Mouse (Mus musculus): ENCODE data around the gene Fancl. TPM values are rescaled to one million over a fixed set of nuclear protein-coding genes. Genes with fewer than 3 reads are reported as not detected.

The Fancl gene
- polyA plus RNA-seq, 1 experiment from 2014 or later = 28.2 TPM

DNA sequence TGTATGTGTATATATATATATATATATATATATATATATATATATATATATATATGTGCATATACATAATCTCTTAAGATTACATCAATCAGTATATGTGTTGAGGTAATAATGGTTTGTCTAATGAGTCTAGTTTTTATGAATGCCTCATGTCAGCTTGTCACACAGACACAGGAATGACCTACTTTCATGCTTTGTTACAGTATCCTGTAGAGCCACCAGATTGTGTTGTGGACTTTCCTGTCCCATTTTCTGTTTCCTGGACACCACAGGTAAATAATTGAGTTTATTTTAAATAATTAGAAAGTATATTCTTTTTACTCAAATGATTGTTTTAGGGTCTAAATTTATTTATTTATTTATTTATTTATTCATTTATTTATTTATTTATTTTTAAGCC lies 48.3 kb downstream of the Fancl start:
- no peaks in the 10 kb centered on the region for H3K36me3 ChIP-seq
- H3K9me3 ChIP-seq = no peaks in the 10 kb centered on the region
- H3K4me1 ChIP-seq = no peaks in the 10 kb centered on the region
- no peak overlapping the region for H3K4me3 ChIP-seq
- H3K27me3 ChIP-seq = no peaks in the 10 kb centered on the region
- no peak overlapping the region for H3K4me2 ChIP-seq
- H3K27ac ChIP-seq = no peak overlapping the region
- no peak for ATAC-seq (ENCODE audit: insufficient number of reproducible peaks, insufficient read depth, low FRiP score, low TSS enrichment, low read depth)
- H3K9ac ChIP-seq = no peak overlapping the region

DNA sequence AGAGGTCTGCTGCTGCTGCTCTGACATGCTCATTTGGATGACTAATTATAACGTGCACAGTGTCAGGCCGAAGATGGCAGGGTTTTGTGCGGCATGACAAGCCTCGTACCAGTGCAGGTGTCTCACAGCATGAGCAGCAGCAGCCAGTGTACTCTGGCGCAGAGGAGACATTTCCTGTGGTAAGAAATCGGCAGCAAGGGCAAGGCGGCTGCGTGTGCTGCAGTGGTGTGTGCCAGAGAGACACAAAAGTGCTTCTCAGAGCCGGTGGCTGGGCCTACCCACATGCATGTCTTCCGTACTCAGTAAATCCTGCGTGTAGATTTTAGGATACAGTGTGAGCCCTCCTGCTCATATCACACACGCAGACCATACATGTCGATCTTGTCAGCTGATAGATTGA lies 51.9 kb downstream of the Fancl start:
- Histone ChIP-seq H3K4me3 (no peak overlapping the region), H3K36me3 (no peaks in the 10 kb centered on the region), H3K4me2 (no peak overlapping the region), H3K9me3 (no peaks in the 10 kb centered on the region), H3K9ac (no peak overlapping the region), H3K27ac (no peak overlapping the region), H3K4me1 (no peaks in the 10 kb centered on the region), H3K27me3 (no peaks in the 10 kb centered on the region)
- no peak for ATAC-seq (ENCODE audit: insufficient number of reproducible peaks, insufficient read depth, low FRiP score, low TSS enrichment, low read depth)
- WGBS = 83% methylated on average over 13 of the region's 13 CpGs

DNA sequence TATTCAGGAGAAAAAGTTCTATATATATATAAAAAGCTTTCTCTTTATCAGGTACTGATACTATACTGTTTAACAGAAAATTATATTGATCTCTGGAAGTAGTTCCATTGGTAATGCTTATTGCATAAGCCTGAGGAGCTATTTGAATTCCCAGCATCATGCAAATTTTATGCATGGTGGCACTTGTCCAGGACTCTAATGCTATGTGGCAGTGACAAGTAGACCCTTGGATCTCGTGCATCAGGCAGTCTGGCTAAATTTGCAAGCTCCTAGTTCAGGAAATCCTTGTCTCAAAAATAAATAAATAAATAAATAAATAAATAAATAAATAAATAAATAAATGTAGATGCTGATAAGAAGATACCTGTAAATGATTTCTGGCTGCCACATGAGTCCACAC lies 55.2 kb downstream of the Fancl start:
- Histone ChIP-seq H3K4me2 (no peak overlapping the region), H3K4me3 (no peak overlapping the region), H3K27me3 (no peaks in the 10 kb centered on the region), H3K27ac (no peak overlapping the region), H3K9ac (no peak overlapping the region), H3K4me1 (no peaks in the 10 kb centered on the region), H3K9me3 (no peaks in the 10 kb centered on the region), H3K36me3 (no peaks in the 10 kb centered on the region; the same call in 1 of the 2 replicates)
- ATAC-seq (ENCODE audit: insufficient number of reproducible peaks, insufficient read depth, low FRiP score, low TSS enrichment, low read depth) = no peak
- 63% methylated on average over 1 of the region's 1 CpGs for WGBS

- H3K9me3 ChIP-seq = no peaks in the 10 kb centered on the region
- no peak overlapping the region for H3K9ac ChIP-seq
- no peaks in the 10 kb centered on the region for H3K4me1 ChIP-seq
- H3K36me3 ChIP-seq = peaks cover 6% of the 10 kb centered on the region; the same call in 1 of the 2 replicates
- no peak overlapping the region for H3K4me2 ChIP-seq
- no peak overlapping the region for H3K4me3 ChIP-seq
- no peak for ATAC-seq (ENCODE audit: insufficient number of reproducible peaks, insufficient read depth, low FRiP score, low TSS enrichment, low read depth)
- H3K27ac ChIP-seq = no peak overlapping the region
- H3K27me3 ChIP-seq = no peaks in the 10 kb centered on the region
These were observed 58.4 kb downstream of the Fancl start for GRCm38 (mm10) chr11:26444374-26444773.

DNA sequence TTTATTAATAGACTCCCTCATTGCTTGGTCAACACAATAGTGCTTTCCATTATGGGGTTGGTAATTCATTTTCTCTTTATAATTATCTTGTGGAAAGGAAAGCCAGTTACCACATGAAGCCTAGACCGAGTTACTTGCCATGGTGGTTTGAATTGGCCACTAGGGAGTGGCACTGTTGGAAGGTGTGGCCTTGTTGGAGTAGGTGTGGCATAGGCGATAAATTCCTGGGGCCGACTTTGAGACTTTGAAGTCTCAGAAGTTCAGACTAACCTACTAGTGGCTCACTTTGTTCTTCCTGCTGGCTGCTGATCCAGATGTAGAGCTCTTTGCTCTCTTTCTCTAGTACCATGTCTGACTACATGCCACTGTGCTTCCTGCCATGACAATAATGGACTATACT lies 63.9 kb downstream of the Fancl start:
- Histone ChIP-seq H3K27me3 (no peaks in the 10 kb centered on the region), H3K27ac (no peak overlapping the region), H3K4me2 (no peak overlapping the region), H3K4me1 (no peaks in the 10 kb centered on the region), H3K4me3 (no peak overlapping the region), H3K36me3 (peaks cover 6% of the 10 kb centered on the region; the same call in 1 of the 2 replicates), H3K9me3 (no peaks in the 10 kb centered on the region), H3K9ac (no peak overlapping the region)
- no peak for ATAC-seq (ENCODE audit: insufficient number of reproducible peaks, insufficient read depth, low FRiP score, low TSS enrichment, low read depth)
- 86% methylated on average over 3 of the region's 3 CpGs for WGBS

- Histone ChIP-seq H3K4me2 (no peak overlapping the region), H3K36me3 (peaks cover 6% of the 10 kb centered on the region; the same call in 1 of the 2 replicates), H3K27ac (no peak overlapping the region), H3K4me3 (no peak overlapping the region), H3K9ac (no peak overlapping the region), H3K9me3 (no peaks in the 10 kb centered on the region), H3K27me3 (no peaks in the 10 kb centered on the region), H3K4me1 (no peaks in the 10 kb centered on the region)
- 98% methylated on average over 1 of the region's 1 CpGs for WGBS
- no peak for ATAC-seq (ENCODE audit: insufficient number of reproducible peaks, insufficient read depth, low FRiP score, low TSS enrichment, low read depth)
These were observed 64.7 kb downstream of the Fancl start for GRCm38 (mm10) chr11:26450636-26451035.

DNA sequence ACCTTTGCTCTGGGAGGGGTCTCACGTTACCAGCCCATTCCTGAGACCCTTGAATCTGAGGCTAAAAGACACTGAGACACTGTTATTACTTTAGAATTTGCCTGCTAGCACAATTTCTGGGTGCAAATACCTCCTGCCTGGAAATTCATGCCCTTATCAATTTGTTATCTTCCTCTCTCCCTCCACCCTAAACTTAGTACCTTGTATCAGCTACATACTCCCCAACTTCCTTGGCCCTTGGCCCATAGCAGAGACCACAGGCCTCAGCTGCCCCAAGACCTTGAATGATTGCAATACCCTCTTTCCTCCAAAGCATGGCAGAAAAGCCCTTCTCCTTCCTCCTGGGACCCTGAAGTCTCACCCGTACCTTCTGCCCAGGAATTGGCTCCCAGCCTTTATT lies 65.3 kb downstream of the Fancl start:
- no peaks in the 10 kb centered on the region for H3K27me3 ChIP-seq
- H3K9me3 ChIP-seq = no peaks in the 10 kb centered on the region
- 67% methylated on average over 2 of the region's 2 CpGs for WGBS
- no peak overlapping the region for H3K9ac ChIP-seq
- no peaks in the 10 kb centered on the region for H3K4me1 ChIP-seq
- H3K4me2 ChIP-seq = no peak overlapping the region
- H3K4me3 ChIP-seq = no peak overlapping the region
- H3K36me3 ChIP-seq = peaks cover 6% of the 10 kb centered on the region; the same call in 1 of the 2 replicates
- ATAC-seq (ENCODE audit: insufficient number of reproducible peaks, insufficient read depth, low FRiP score, low TSS enrichment, low read depth) = no peak
- H3K27ac ChIP-seq = no peak overlapping the region

GRCm38 (mm10) chr11:26452693-26453092 lies 66.8 kb downstream of the Fancl start:
- H3K9me3 ChIP-seq = no peaks in the 10 kb centered on the region
- no peak overlapping the region for H3K27ac ChIP-seq
- H3K36me3 ChIP-seq = no peaks in the 10 kb centered on the region
- no peak for ATAC-seq (ENCODE audit: insufficient number of reproducible peaks, insufficient read depth, low FRiP score, low TSS enrichment, low read depth)
- WGBS = 84% methylated on average over 4 of the region's 4 CpGs
- no peak overlapping the region for H3K4me2 ChIP-seq
- no peaks in the 10 kb centered on the region for H3K4me1 ChIP-seq
- H3K27me3 ChIP-seq = no peaks in the 10 kb centered on the region
- no peak overlapping the region for H3K4me3 ChIP-seq
- no peak overlapping the region for H3K9ac ChIP-seq

DNA sequence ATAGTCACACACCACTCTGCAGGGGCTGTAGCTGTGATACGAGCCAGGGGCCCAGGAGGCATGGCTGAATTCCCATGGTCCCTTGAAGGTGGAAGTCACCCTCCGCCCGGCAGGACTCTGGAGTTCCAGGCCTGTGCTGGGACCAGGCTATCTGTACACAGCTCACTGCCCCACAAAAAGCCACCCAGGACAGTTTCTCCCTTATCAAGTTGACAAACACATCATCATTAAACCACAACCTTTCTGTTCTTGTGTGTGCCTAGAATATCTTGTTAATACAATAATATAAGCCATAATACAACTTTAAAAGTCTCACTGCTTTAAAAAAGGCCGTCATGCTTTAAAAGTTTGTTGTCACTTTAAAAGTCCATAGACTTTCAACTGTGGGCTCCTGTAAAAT lies 68.1 kb downstream of the Fancl start:
- WGBS = 87% methylated on average over 4 of the region's 4 CpGs
- Histone ChIP-seq H3K4me3 (no peak overlapping the region), H3K9ac (no peak overlapping the region), H3K4me2 (no peak overlapping the region), H3K36me3 (no peaks in the 10 kb centered on the region), H3K4me1 (no peaks in the 10 kb centered on the region), H3K9me3 (no peaks in the 10 kb centered on the region), H3K27me3 (no peaks in the 10 kb centered on the region), H3K27ac (no peak overlapping the region)
- ATAC-seq (ENCODE audit: insufficient number of reproducible peaks, insufficient read depth, low FRiP score, low TSS enrichment, low read depth) = no peak

DNA sequence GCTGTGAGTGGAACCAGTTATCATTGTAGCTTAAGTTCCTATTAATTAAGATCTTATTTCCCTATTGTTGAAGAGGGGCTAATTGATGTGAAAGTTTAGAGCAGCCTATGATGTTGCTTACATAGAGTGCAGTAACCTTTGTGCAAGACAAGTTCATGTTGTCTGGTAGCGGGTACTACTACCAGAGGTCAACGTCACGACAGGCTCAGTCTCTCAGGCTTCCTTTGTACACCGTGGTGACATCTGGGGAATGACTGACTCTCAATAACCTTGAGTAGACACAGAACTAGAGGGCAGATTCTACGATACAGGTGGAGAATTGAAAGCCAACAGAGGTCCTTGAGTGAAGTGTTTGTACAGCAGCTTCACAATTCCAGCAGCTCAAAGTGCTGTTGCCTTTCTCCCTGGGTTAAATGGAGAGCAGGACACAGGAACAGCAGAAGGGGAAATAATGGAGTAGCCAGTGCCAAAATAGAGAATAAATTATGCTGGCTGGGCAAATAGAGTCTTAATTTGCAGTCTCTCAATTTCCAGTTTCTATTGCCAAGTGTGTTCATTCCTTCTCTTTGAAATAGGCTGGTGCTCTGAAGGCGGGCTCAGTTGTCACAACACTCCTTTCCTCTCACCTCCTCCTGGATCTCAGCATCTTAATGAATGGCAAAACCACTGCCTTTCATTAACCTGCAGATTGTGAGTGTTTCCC lies 91.3 kb downstream of the Fancl start:
- Histone ChIP-seq H3K27ac (no peak overlapping the region), H3K27me3 (no peaks in the 10 kb centered on the region), H3K4me2 (no peak overlapping the region), H3K4me1 (peaks cover 6% of the 10 kb centered on the region; the same call in 1 of the 2 replicates), H3K36me3 (peaks cover 19% of the 10 kb centered on the region), H3K9ac (no peak overlapping the region), H3K4me3 (no peak overlapping the region), H3K9me3 (no peaks in the 10 kb centered on the region)
- ATAC-seq (ENCODE audit: insufficient number of reproducible peaks, insufficient read depth, low FRiP score, low TSS enrichment, low read depth) = no peak
- WGBS = 88% methylated on average over 6 of the region's 6 CpGs

DNA sequence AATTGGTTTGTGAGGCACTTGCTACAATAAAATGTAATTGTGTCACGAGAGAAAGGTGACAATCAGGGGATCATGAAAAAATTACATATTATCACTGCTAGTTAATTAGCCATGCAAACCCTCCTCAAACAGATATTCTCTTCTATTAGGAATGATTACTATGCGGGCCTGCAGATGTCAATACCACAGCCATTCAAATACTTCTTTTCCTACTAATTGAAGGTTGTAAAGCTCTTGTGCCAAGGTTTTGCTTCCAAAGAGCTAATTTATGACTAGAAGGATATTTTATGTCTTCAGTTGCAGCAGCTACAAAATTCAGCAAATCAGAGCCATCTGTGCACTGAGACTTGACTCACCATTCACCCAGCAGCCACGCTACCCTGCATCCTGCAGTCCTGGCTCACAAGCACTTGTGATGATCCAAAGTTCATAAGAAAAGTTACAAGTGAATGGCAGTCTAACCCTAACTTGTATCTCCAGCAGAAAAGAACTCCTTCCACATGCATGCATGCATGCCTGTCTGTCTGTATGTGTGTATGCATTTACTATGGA lies 95.8 kb downstream of the Fancl start:
- H3K4me3 ChIP-seq = no peak overlapping the region
- no peaks in the 10 kb centered on the region for H3K9me3 ChIP-seq
- H3K4me1 ChIP-seq = peaks cover 6% of the 10 kb centered on the region; the same call in 1 of the 2 replicates
- H3K4me2 ChIP-seq = no peak overlapping the region
- no peaks in the 10 kb centered on the region for H3K27me3 ChIP-seq
- WGBS = 39% methylated on average over 3 of the region's 3 CpGs
- ATAC-seq (ENCODE audit: insufficient number of reproducible peaks, insufficient read depth, low FRiP score, low TSS enrichment, low read depth) = no peak
- H3K36me3 ChIP-seq = peaks cover 1% of the 10 kb centered on the region; the same call in 1 of the 2 replicates
- H3K9ac ChIP-seq = no peak overlapping the region
- no peak overlapping the region for H3K27ac ChIP-seq

DNA sequence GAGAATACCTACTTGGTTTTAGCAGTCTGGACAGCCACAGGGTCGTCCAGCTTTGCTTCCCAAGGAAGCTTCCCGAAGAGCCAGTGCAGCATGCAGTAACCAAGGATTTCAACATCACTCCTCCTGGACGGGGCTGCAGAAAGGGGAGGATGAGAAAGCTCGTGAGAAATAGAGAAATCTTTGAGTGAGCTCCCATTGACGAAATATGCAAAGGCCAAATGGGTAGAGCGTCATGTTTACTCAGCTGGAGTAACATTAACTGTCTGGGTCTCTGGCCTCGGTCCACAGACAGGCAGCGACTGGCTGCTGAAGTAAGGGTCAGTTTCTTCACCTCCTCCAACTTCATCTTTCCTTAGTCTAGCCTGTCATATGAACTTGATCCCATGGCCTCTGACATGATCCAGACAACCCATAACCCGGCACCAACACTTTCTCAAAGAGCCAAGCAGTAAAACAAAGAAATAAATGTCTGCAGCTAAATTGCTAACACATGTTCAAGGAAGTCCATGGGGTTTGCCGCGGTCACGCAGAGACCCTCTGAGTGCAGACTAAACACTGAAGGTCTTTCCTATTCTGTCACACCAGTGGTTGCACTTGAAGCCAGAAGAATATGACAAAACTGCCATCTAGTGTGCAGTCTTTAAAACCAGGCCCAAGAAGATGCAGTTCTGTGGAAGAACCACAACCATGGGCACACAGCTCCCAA lies 104.0 kb downstream of the Fancl start:
- peaks cover 6% of the 10 kb centered on the region for H3K4me1 ChIP-seq
- H3K4me3 ChIP-seq = no peak overlapping the region
- H3K4me2 ChIP-seq = peak overlapping the region; percentile 45
- H3K27me3 ChIP-seq = no peaks in the 10 kb centered on the region
- 0 out of 2 replicates have a peak overlapping the region, but pooled peaks have one; percentile 21 for H3K9ac ChIP-seq
- H3K27ac ChIP-seq = peak overlapping the region; percentile 57
- ATAC-seq (ENCODE audit: insufficient number of reproducible peaks, insufficient read depth, low FRiP score, low TSS enrichment, low read depth) = peak; percentile 81; the same call in 1 of the 2 replicates
- 21% methylated on average over 12 of the region's 12 CpGs for whole genome bisulfite sequencing
- no peaks in the 10 kb centered on the region for H3K9me3 ChIP-seq
- peaks cover 6% of the 10 kb centered on the region; the same call in 1 of the 2 replicates for H3K36me3 ChIP-seq
